ENCODE assay signal across 10 mouse cellular contexts in the genomic region with DNA sequence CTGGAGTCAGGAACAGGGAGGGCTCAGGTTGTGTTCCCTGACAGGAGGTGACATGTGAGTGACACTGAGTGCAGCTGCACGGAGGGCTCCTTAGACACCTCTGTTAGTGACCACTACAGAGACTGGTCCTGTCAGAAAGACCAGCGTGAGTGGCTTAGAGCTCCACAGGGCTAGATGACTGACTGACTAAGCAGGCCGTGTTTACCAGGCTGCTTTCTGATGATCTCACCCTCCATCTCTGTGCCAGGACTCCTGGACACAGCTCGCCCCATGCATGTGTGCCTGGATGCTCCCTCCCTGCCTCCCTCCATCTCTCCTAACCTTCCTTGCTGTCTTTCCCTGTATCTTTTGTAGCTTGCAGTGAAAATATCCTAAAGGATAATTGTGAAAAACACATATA. TPM values are rescaled to one million over a fixed set of nuclear protein-coding genes. Genes with fewer than 3 reads are reported as not detected.
DNase-seq lines count a peak whose midpoint lies in the region; ATAC-seq and TF ChIP-seq lines count a peak whose summit lies in the region.
"Had no signal": no experiment of that assay in that cellular context is flagged by ENCODE, and none has a peak within 500 bp of the region (broad histone marks: within the 10 kb centered on the region; RNA-seq: fewer than 3 reads in every experiment).

No protein-coding gene starts in this region.

- H3K4me2 ChIP-seq in liver, postnatal 0 days (ENCODE audit: low read depth, low read length): no peak overlapping the region
- H3K4me2 ChIP-seq in liver, embryonic 12.5 days: no peak overlapping the region
- H3K4me2 ChIP-seq: liver, embryonic 15.5 days had no signal

- H3K27ac ChIP-seq in liver, postnatal 0 days (ENCODE audit: low read depth): no peak overlapping the region
- no peak overlapping the region for H3K27ac ChIP-seq in liver, embryonic 12.5 days
- H3K27ac ChIP-seq in gastrocnemius, adult 2 months: peak overlapping the region; percentile 75
- H3K27ac ChIP-seq: kidney, postnatal 0 days; liver, embryonic 15.5 days had no signal

- H3K4me3 ChIP-seq in liver, postnatal 0 days (ENCODE audit: low read depth, low read length): no peak overlapping the region
- H3K4me3 ChIP-seq in liver, embryonic 12.5 days: no peak overlapping the region
- no peak overlapping the region for H3K4me3 ChIP-seq in gastrocnemius, adult 2 months
- H3K4me3 ChIP-seq: liver, embryonic 15.5 days had no signal

- H3K36me3 ChIP-seq in liver, postnatal 0 days (replicated peaks; ENCODE audit: insufficient read depth, low read length): no peaks in the 10 kb centered on the region
- H3K36me3 ChIP-seq in liver, embryonic 12.5 days: no peaks in the 10 kb centered on the region
- H3K36me3 ChIP-seq: liver, embryonic 15.5 days had no signal

- intact Hi-C loops in gastrocnemius, adult 2 months (cut with DNase I): no loop called here

- no peaks in the 10 kb centered on the region for H3K27me3 ChIP-seq in liver, postnatal 0 days (ENCODE audit: insufficient read depth, low read length)
- H3K27me3 ChIP-seq in liver, embryonic 12.5 days (replicated peaks): no peaks in the 10 kb centered on the region
- H3K27me3 ChIP-seq: liver, embryonic 15.5 days had no signal

- peak; percentile 77 to 80 for DNase-seq in adrenal gland, adult (ENCODE audit: inconsistent age in 2 of 2, low spot score in 1 of 2)
- no peak for DNase-seq in adrenal gland, postnatal 4 days (ENCODE audit: low spot score in 2 of 2)
- DNase-seq in liver, postnatal 0 days: no peak
- peak; percentile 79 for DNase-seq in gastrocnemius, adult 2 months
- peak; percentile 40 for DNase-seq in heart, postnatal 4 days
- no peak for DNase-seq in embryo, embryonic 9.5 days (ENCODE audit: extremely low spot score)
- no peak for DNase-seq in urinary bladder, postnatal 4 days (ENCODE audit: low spot score in 2 of 2)

- H3K4me1 ChIP-seq in liver, postnatal 0 days (ENCODE audit: insufficient read depth): no peaks in the 10 kb centered on the region
- peaks cover 9% of the 10 kb centered on the region for H3K4me1 ChIP-seq in liver, embryonic 12.5 days
- H3K4me1 ChIP-seq: liver, embryonic 15.5 days had no signal

- peak; percentile 53 for ATAC-seq in liver, postnatal 0 days
- no peak for ATAC-seq in liver, embryonic 12.5 days

- no peak for TF ChIP-seq CTCF in liver, postnatal 0 days (IDR thresholded peaks at IDR 0.05; ENCODE audit: low read depth)
- TF ChIP-seq CTCF in gastrocnemius, adult 2 months (IDR thresholded peaks at IDR 0.05): no peak

- TF ChIP-seq EP300 in liver, postnatal 0 days (IDR thresholded peaks at IDR 0.05; ENCODE audit: low read depth): no peak

- no peaks in the 10 kb centered on the region for H3K9me3 ChIP-seq in liver, postnatal 0 days (ENCODE audit: low read length)
- H3K9me3 ChIP-seq in liver, embryonic 12.5 days (replicated peaks): no peaks in the 10 kb centered on the region
- H3K9me3 ChIP-seq: liver, embryonic 15.5 days had no signal

- 74% methylated on average over 4 of the region's 4 CpGs for WGBS in liver, postnatal 0 days (ENCODE audit: insufficient replicate concordance)
- WGBS in liver, embryonic 12.5 days (ENCODE audit: insufficient replicate concordance): 65% methylated on average over 4 of the region's 4 CpGs

- H3K9ac ChIP-seq in liver, postnatal 0 days (replicated peaks): no peak overlapping the region
- H3K9ac ChIP-seq in liver, embryonic 12.5 days: no peak overlapping the region
- H3K9ac ChIP-seq: liver, embryonic 15.5 days had no signal

RNA-seq across cellular contexts. Expression of gene Hbp1, which starts 36.7 kb away (rescaled TPM):
- 100 to 1,000 TPM; 140 to 148 TPM for total RNA-seq in adrenal gland, postnatal 4 days (2021)
- 47.3 and 50.1 TPM in 2 replicates for polyA plus RNA-seq in liver, postnatal 0 days (2015; fragmentation: Nextera tagmentation; extraction: Ambion mirVana)
- 33.7 and 36.6 TPM in 2 replicates for polyA plus RNA-seq in liver, embryonic 12.5 days (2016; fragmentation: Nextera tagmentation; extraction: Ambion mirVana)
- 10 to 100 TPM; 60.3 to 74.6 TPM for total RNA-seq in gastrocnemius, adult 2 months (2021)
- 10 to 100 TPM; 65.5 to 66.2 TPM for total RNA-seq in heart, postnatal 4 days (2021)

Comparison
In these comparisons a context has a peak if more than half of its experiments do, and no peak if none do; other contexts are left out.
1. DNase-seq: peak in adrenal gland, adult (2 of 2), gastrocnemius, adult 2 months (single experiment) and heart, postnatal 4 days (single experiment); none in adrenal gland, postnatal 4 days (0 of 2), liver, postnatal 0 days (single experiment), embryo, embryonic 9.5 days (single experiment) and urinary bladder, postnatal 4 days (0 of 2).